Comparison of ENCODE assay signal across 10 mouse cellular contexts in the genomic region with DNA sequence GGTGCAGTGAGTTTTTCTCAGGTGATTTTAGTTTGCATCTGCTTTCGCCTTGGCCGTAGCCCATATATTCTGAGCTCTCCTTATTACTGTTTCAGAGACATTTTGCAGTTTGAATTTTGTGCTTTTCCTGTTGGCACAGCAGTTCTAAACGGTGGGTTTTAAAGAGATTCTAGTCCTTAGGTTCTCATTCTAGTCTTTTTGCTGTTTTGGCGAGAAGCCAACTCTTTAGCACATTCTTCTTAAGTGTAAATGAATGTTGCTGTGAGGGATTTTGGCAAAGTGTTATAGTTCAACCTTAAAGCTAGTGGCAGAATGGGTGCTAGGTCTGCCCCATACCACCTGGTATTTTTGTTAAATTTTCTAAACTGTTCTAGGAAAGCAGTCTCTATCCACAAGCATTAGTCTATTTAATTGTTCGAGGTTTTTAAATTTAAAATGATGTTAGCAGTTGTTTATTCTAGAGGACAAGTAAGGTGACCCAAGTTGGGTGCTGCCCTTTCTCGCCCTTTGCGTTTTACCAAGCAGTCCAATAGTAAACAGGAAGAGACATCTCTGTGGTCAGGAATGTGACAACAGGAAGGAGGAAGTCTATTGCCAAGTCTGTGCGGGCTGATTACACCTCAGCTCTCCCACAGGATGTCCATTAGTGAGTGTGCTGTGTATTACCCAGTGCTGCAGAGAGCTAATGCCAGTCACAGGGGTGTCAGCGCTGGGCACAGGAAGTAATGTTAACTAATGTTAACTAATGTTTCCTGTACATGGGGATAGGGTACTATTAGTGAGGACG. TPM values are rescaled to one million over a fixed set of nuclear protein-coding genes. Genes with fewer than 3 reads are reported as not detected.
DNase-seq lines count a peak whose midpoint lies in the region; ATAC-seq lines count a peak whose summit lies in the region.
"Had no signal": no experiment of that assay in that cellular context is flagged by ENCODE, and none has a peak within 500 bp of the region (broad histone marks: within the 10 kb centered on the region; RNA-seq: fewer than 3 reads in every experiment).

No protein-coding gene starts in this region.

- H3K4me2 ChIP-seq in embryonic facial prominence, embryonic 14.5 days (ENCODE audit: low read depth, low read length) = no peak overlapping the region
- H3K4me2 ChIP-seq: embryonic facial prominence, embryonic 13.5 days; limb, embryonic 13.5 days had no signal

- intact Hi-C loops in left cerebral cortex, postnatal 10 days (cut with DNase I) = loop anchor here (10.0 kb wide), 1 partner anchor 374 kb away; no protein-coding TSS in a partner anchor

- H3K27me3 ChIP-seq in embryonic facial prominence, embryonic 14.5 days (replicated peaks; ENCODE audit: control insufficient read depth, insufficient read depth, low read length) = no peaks in the 10 kb centered on the region
- no peaks in the 10 kb centered on the region for H3K27me3 ChIP-seq in embryonic facial prominence, embryonic 10.5 days (replicated peaks; ENCODE audit: low read depth, poor library complexity, severe bottlenecking)
- H3K27me3 ChIP-seq: embryonic facial prominence, embryonic 13.5 days; limb, embryonic 13.5 days had no signal

- no peak overlapping the region for H3K27ac ChIP-seq in embryonic facial prominence, embryonic 14.5 days (replicated peaks; ENCODE audit: low read depth, low read length)
- no peak overlapping the region for H3K27ac ChIP-seq in embryonic facial prominence, embryonic 10.5 days (replicated peaks)
- H3K27ac ChIP-seq: embryonic facial prominence, embryonic 13.5 days; limb, embryonic 13.5 days had no signal

- H3K4me3 ChIP-seq in embryonic facial prominence, embryonic 14.5 days (ENCODE audit: low read depth, low read length) = no peak overlapping the region
- H3K4me3 ChIP-seq in embryonic facial prominence, embryonic 10.5 days = no peak overlapping the region
- H3K4me3 ChIP-seq: embryonic facial prominence, embryonic 13.5 days; limb, embryonic 13.5 days had no signal

- H3K9ac ChIP-seq in embryonic facial prominence, embryonic 14.5 days (ENCODE audit: low read depth, low read length) = no peak overlapping the region
- H3K9ac ChIP-seq: embryonic facial prominence, embryonic 13.5 days; limb, embryonic 13.5 days had no signal

- H3K36me3 ChIP-seq in embryonic facial prominence, embryonic 14.5 days (ENCODE audit: control insufficient read depth, insufficient read depth, low read length) = no peaks in the 10 kb centered on the region
- no peaks in the 10 kb centered on the region for H3K36me3 ChIP-seq in embryonic facial prominence, embryonic 10.5 days (replicated peaks)
- H3K36me3 ChIP-seq: embryonic facial prominence, embryonic 13.5 days; limb, embryonic 13.5 days had no signal

- WGBS in embryonic facial prominence, embryonic 14.5 days = 63% methylated on average over 10 of the region's 10 CpGs
- 71% methylated on average over 10 of the region's 10 CpGs for WGBS in embryonic facial prominence, embryonic 10.5 days

- H3K4me1 ChIP-seq in embryonic facial prominence, embryonic 14.5 days (ENCODE audit: control insufficient read depth, insufficient read depth, low read length) = peaks cover 5% of the 10 kb centered on the region
- H3K4me1 ChIP-seq in embryonic facial prominence, embryonic 10.5 days = peaks cover 19% of the 10 kb centered on the region

- peak; percentile 43 for DNase-seq in embryonic facial prominence, embryonic 14.5 days (ENCODE audit: low spot score)
- no peak for DNase-seq in embryonic facial prominence, embryonic 10.5 days (ENCODE audit: low spot score)
- DNase-seq in kidney, adult 18-20 months = peak; percentile 48
- DNase-seq in lung, postnatal 25 days (ENCODE audit: low spot score) = peak; percentile 69
- DNase-seq in thymus, postnatal 0 days (ENCODE audit: low spot score) = no peak
- no peak for DNase-seq in thymus, postnatal 10 days (ENCODE audit: low spot score in 2 of 2)
- DNase-seq in left cerebral cortex, postnatal 10 days (ENCODE audit: extremely low spot score in 1 of 2, low spot score in 2 of 2) = no peak

- ATAC-seq in embryonic facial prominence, embryonic 14.5 days (ENCODE audit: low read depth) = no peak
- peak; percentile 65 for ATAC-seq in activated CD4-positive, CD25-positive, alpha-beta regulatory T cell, adult 4 months

- H3K9me3 ChIP-seq in embryonic facial prominence, embryonic 14.5 days (ENCODE audit: control insufficient read depth, low read length) = no peaks in the 10 kb centered on the region
- no peaks in the 10 kb centered on the region for H3K9me3 ChIP-seq in embryonic facial prominence, embryonic 10.5 days
- H3K9me3 ChIP-seq: embryonic facial prominence, embryonic 13.5 days; limb, embryonic 13.5 days had no signal

RNA-seq across cellular contexts. Expression of a gene that starts 11.1 kb away (rescaled TPM):
- polyA plus RNA-seq in embryonic facial prominence, embryonic 14.5 days (2014; fragmentation: Nextera tagmentation; extraction: Ambion mirVana) = 10.7 and 13.0 TPM in 2 replicates
- 7.5 and 8.5 TPM in 2 replicates for polyA plus RNA-seq in embryonic facial prominence, embryonic 10.5 days (2016; fragmentation: Nextera tagmentation; extraction: Ambion mirVana)
- polyA plus RNA-seq in activated CD4-positive, CD25-positive, alpha-beta regulatory T cell, adult 4 months (2017; shearing (Covaris generic)) = 10 to 100 TPM; 34.9 to 37.6 TPM
- polyA plus RNA-seq in thymus, postnatal 0 days (2015; fragmentation: Nextera tagmentation; extraction: Ambion mirVana) = 16.5 and 16.8 TPM in 2 replicates
- total RNA-seq in left cerebral cortex, postnatal 10 days (2021) = 10 to 100 TPM; 52.9 to 53.6 TPM

Comparison
In these comparisons a context has a peak if more than half of its experiments do, and no peak if none do; other contexts are left out.
1. DNase-seq: peak in embryonic facial prominence, embryonic 14.5 days (single experiment), kidney, adult 18-20 months (single experiment) and lung, postnatal 25 days (single experiment); none in embryonic facial prominence, embryonic 10.5 days (single experiment), thymus, postnatal 0 days (single experiment), thymus, postnatal 10 days (0 of 2) and left cerebral cortex, postnatal 10 days (0 of 2).